Comparison of ENCODE assay signal across 7 mouse cellular contexts in the genomic region with DNA sequence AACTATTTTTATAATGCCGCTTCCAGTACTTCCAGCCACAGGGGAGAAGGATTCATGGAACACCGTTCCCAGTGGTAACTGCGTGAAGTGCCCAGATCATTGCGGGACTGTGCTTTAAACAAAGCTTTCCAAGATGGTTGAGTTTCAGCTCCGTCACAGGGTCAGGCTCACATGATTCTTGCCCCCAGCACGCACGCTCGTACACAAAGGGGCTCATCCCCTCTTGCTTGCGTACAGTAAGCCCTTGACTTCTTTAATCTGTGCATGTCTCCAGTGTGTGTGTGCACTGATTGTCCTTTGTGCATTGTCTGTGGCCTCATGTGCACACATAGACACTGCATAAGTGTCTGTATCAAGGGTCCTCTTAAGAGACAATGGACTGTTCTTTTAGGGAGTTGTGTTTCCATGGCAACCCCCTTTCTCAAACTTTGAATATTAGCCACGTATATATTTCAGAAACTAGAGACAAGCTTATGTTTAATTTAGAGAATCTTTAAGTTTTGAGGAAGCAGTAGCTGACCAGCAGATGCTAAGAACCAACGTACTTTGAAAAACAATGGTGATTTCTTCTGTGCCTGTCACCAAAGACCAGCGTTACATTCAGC.
A peak's percentile ranks its signal among the peaks of the same experiment; 100 is the strongest.
DNase-seq lines count a peak whose midpoint lies in the region; ATAC-seq and TF ChIP-seq lines count a peak whose summit lies in the region.

No protein-coding gene starts in this region.

- intact Hi-C loops in left cerebral cortex, adult 2 months (cut with DNase I): no loop called here
- intact Hi-C loops in left cerebral cortex, postnatal 4 days (cut with DNase I): no loop called here

- H3K4me1 ChIP-seq in forebrain, embryonic 10.5 days: peaks cover 55% of the 10 kb centered on the region
- H3K4me1 ChIP-seq in hindbrain, embryonic 15.5 days (replicated peaks): peaks cover 34% of the 10 kb centered on the region
- H3K4me1 ChIP-seq in neural tube, embryonic 13.5 days (replicated peaks): peaks cover 80% of the 10 kb centered on the region

- no peak for DNase-seq in left cerebral cortex, adult 2 months (ENCODE audit: extremely low spot score in 1 of 2, low spot score in 2 of 2)
- DNase-seq in left cerebral cortex, postnatal 4 days: no peak
- no peak for DNase-seq in forebrain, embryonic 10.5 days (ENCODE audit: extremely low spot score, low spot score)
- no peak for DNase-seq in cerebellum, adult 8-10 months
- DNase-seq in lung, postnatal 4 days: no peak

- ATAC-seq in hindbrain, embryonic 15.5 days (ENCODE audit: low FRiP score, low read depth): 0 out of 2 replicates have a peak, but pooled peaks have one; percentile 53
- ATAC-seq in neural tube, embryonic 13.5 days (ENCODE audit: low read depth): no peak

- H3K27ac ChIP-seq in left cerebral cortex, adult 2 months: no peak overlapping the region
- H3K27ac ChIP-seq in forebrain, embryonic 10.5 days: peak overlapping the region; percentile 61
- peak overlapping the region; percentile 75 for H3K27ac ChIP-seq in hindbrain, embryonic 15.5 days (replicated peaks)
- H3K27ac ChIP-seq in neural tube, embryonic 13.5 days (replicated peaks): peak overlapping the region; percentile 89

- H3K36me3 ChIP-seq in forebrain, embryonic 10.5 days (replicated peaks): no peaks in the 10 kb centered on the region
- no peaks in the 10 kb centered on the region for H3K36me3 ChIP-seq in hindbrain, embryonic 15.5 days
- H3K36me3 ChIP-seq in neural tube, embryonic 13.5 days: no peaks in the 10 kb centered on the region

- H3K4me2 ChIP-seq in hindbrain, embryonic 15.5 days: peak overlapping the region; percentile 38; the same call in 1 of the 2 replicates
- peak overlapping the region; percentile 32 for H3K4me2 ChIP-seq in neural tube, embryonic 13.5 days

- WGBS in forebrain, embryonic 10.5 days: 78% methylated on average over 12 of the region's 12 CpGs
- WGBS in hindbrain, embryonic 15.5 days: 25% methylated on average over 12 of the region's 12 CpGs
- WGBS in neural tube, embryonic 13.5 days: 23% methylated on average over 12 of the region's 12 CpGs

- TF ChIP-seq CTCF in left cerebral cortex, adult 2 months (IDR thresholded peaks at IDR 0.05): peak; percentile 24

- H3K4me3 ChIP-seq in left cerebral cortex, adult 2 months: no peak overlapping the region
- no peak overlapping the region for H3K4me3 ChIP-seq in forebrain, embryonic 10.5 days
- no peak overlapping the region for H3K4me3 ChIP-seq in hindbrain, embryonic 15.5 days
- no peak overlapping the region for H3K4me3 ChIP-seq in neural tube, embryonic 13.5 days

- no peaks in the 10 kb centered on the region for H3K9me3 ChIP-seq in forebrain, embryonic 10.5 days
- H3K9me3 ChIP-seq in hindbrain, embryonic 15.5 days: no peaks in the 10 kb centered on the region
- H3K9me3 ChIP-seq in neural tube, embryonic 13.5 days: no peaks in the 10 kb centered on the region

- H3K9ac ChIP-seq in hindbrain, embryonic 15.5 days: no peak overlapping the region
- peak overlapping the region; percentile 10; the same call in 1 of the 2 replicates for H3K9ac ChIP-seq in neural tube, embryonic 13.5 days

- no peaks in the 10 kb centered on the region for H3K27me3 ChIP-seq in forebrain, embryonic 10.5 days (ENCODE audit: poor library complexity, severe bottlenecking)
- H3K27me3 ChIP-seq in hindbrain, embryonic 15.5 days: no peaks in the 10 kb centered on the region
- no peaks in the 10 kb centered on the region for H3K27me3 ChIP-seq in neural tube, embryonic 13.5 days
